Mouse (Mus musculus): Measurements from ENCODE around the gene Plxdc2. TPM values are rescaled to one million over a fixed set of nuclear protein-coding genes. Genes with fewer than 3 reads are reported as not detected.

The Plxdc2 gene
- polyA plus RNA-seq, 1 experiment from 2014 or later = 32.1 TPM

DNA sequence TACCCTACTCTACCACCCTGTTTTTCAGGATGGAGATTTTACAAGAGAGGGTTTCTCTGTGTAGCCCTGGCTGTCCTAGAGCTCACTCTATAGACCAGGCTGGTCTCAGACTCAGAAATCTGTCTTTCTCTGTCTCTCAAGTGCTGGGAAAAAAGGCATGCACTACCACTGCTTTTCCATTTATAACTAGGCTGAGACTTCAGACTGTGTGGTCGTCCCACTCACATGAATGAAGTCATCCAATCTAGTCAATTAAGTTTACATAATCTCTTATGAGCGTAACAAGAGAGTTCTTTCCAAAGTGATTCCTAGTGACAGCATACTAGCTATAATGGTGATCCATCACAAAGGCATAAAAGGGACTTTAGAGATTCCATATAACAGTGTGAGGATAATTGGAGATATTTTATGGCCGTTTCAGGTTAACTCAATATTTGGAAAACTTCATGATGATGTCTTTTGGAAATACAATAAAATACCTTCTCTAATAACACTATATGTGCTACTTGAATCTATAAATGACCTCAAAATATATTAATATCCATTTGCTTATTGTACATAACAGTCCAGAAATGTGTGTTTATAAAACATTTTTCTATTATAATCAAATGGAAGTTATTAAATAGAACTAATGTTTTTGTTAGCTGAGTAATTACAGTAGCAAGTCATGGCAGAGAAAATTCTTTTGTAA lies 151.6 kb downstream of the Plxdc2 start:
- no peak overlapping the region for H3K4me3 ChIP-seq
- no peaks in the 10 kb centered on the region for H3K4me1 ChIP-seq
- H3K9me3 ChIP-seq = no peaks in the 10 kb centered on the region
- H3K36me3 ChIP-seq = no peaks in the 10 kb centered on the region
- H3K27ac ChIP-seq = no peak overlapping the region
- no peak overlapping the region for H3K4me2 ChIP-seq (replicated peaks)
- no peaks in the 10 kb centered on the region for H3K27me3 ChIP-seq
- 69% methylated on average over 3 of the region's 3 CpGs for WGBS
- H3K9ac ChIP-seq = no peak overlapping the region
- no peak for ATAC-seq (ENCODE audit: insufficient number of reproducible peaks, insufficient read depth, low FRiP score, low TSS enrichment)

DNA sequence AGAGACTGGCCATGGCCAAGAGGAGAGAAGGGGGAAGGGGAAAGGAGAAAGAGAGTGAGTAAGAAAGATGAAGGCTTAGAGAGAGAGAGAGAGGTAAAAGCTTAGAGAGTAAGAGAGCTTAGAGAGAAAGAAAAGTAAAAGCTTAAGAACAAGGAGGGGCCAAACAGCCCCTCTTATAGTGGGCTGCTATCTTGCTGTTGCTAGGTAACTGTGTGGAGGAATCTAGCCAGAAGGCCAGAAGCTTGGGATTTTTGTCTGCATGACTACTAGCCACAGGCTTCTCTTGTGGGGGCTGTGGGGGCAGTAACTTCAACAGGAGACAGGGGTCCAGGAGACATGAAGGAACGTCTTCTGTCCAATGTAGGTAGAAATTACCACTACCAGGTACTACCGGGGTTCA lies 162.0 kb downstream of the Plxdc2 start:
- H3K27me3 ChIP-seq = no peaks in the 10 kb centered on the region
- no peak overlapping the region for H3K9ac ChIP-seq
- no peak for ATAC-seq (ENCODE audit: insufficient number of reproducible peaks, insufficient read depth, low FRiP score, low TSS enrichment)
- H3K36me3 ChIP-seq = no peaks in the 10 kb centered on the region
- H3K4me3 ChIP-seq = no peak overlapping the region
- H3K27ac ChIP-seq = no peak overlapping the region
- H3K4me2 ChIP-seq (replicated peaks) = no peak overlapping the region
- H3K9me3 ChIP-seq = no peaks in the 10 kb centered on the region
- no peaks in the 10 kb centered on the region for H3K4me1 ChIP-seq
- 80% methylated on average over 2 of the region's 2 CpGs for WGBS

GRCm38 (mm10) chr2:16523427-16523826 lies 167.3 kb downstream of the Plxdc2 start:
- H3K9me3 ChIP-seq = no peaks in the 10 kb centered on the region

DNA sequence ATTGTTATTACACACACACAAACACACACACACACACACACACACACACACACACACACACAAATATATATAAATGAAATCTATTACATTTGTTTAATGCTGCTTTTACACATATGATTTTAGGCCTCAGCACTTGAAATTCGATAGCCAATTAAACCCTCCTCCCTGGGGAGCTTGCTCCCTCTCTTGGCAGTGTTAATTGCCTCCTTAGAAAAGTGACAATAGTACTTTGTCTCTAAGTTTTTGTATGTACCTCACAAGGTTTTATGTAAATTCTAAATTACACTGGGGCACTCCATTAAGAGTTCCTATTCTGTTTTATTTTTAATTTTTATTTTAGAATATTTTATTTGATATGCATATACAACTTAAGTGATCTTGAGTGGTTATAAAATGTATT lies 176.1 kb downstream of the Plxdc2 start:
- no peak for ATAC-seq (ENCODE audit: insufficient number of reproducible peaks, insufficient read depth, low FRiP score, low TSS enrichment)
- Histone ChIP-seq H3K9me3 (no peaks in the 10 kb centered on the region), H3K4me3 (no peak overlapping the region), H3K27ac (no peak overlapping the region), H3K4me1 (no peaks in the 10 kb centered on the region), H3K27me3 (no peaks in the 10 kb centered on the region), H3K36me3 (no peaks in the 10 kb centered on the region), H3K9ac (no peak overlapping the region), H3K4me2 (replicated peaks) (no peak overlapping the region)
- 35% methylated on average over 1 of the region's 1 CpGs for WGBS

More at GRCm38 (mm10) chr2:16523427-16523826, 167.3 kb downstream of the Plxdc2 start:
- H3K4me2 ChIP-seq (replicated peaks) = no peak overlapping the region
- H3K27ac ChIP-seq = no peak overlapping the region
- no peak overlapping the region for H3K9ac ChIP-seq
- no peaks in the 10 kb centered on the region for H3K4me1 ChIP-seq
- no peaks in the 10 kb centered on the region for H3K36me3 ChIP-seq
- no peak for ATAC-seq (ENCODE audit: insufficient number of reproducible peaks, insufficient read depth, low FRiP score, low TSS enrichment)
- no peaks in the 10 kb centered on the region for H3K27me3 ChIP-seq
- H3K4me3 ChIP-seq = no peak overlapping the region
- 76% methylated on average over 1 of the region's 1 CpGs for whole genome bisulfite sequencing

- Histone ChIP-seq H3K9me3 (no peaks in the 10 kb centered on the region), H3K4me3 (no peak overlapping the region), H3K36me3 (no peaks in the 10 kb centered on the region), H3K27ac (no peak overlapping the region), H3K4me2 (replicated peaks) (no peak overlapping the region), H3K4me1 (no peaks in the 10 kb centered on the region), H3K9ac (no peak overlapping the region), H3K27me3 (no peaks in the 10 kb centered on the region)
- WGBS = 84% methylated on average over 2 of the region's 2 CpGs
- no peak for ATAC-seq (ENCODE audit: insufficient number of reproducible peaks, insufficient read depth, low FRiP score, low TSS enrichment)
Observed at GRCm38 (mm10) chr2:16534566-16534965, 178.5 kb downstream of the Plxdc2 start.

DNA sequence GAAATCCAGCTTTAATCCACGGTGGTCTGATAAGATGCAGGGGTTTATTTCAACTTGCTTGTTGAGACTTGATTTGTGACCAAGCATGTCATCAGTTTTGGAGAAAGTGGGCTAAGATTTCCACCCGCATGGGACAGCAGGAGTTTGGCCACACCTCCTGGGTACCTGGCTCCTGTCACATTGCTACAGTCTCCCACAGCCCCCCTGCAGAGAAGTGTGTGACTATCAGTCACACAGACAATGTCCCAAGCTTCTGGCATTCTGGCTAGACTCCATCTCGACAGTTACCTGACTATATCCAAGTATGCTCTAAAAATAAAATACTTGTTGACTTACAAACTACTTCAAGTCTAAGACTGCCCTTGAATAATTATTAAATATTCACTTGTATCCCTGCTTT lies 185.1 kb downstream of the Plxdc2 start:
- H3K36me3 ChIP-seq = no peaks in the 10 kb centered on the region
- H3K4me2 ChIP-seq (replicated peaks) = no peak overlapping the region
- H3K9me3 ChIP-seq = no peaks in the 10 kb centered on the region
- 63% methylated on average over 3 of the region's 3 CpGs for WGBS
- H3K27me3 ChIP-seq = no peaks in the 10 kb centered on the region
- no peak overlapping the region for H3K9ac ChIP-seq
- no peak overlapping the region for H3K27ac ChIP-seq
- H3K4me1 ChIP-seq = no peaks in the 10 kb centered on the region
- ATAC-seq (ENCODE audit: insufficient number of reproducible peaks, insufficient read depth, low FRiP score, low TSS enrichment) = no peak
- no peak overlapping the region for H3K4me3 ChIP-seq

DNA sequence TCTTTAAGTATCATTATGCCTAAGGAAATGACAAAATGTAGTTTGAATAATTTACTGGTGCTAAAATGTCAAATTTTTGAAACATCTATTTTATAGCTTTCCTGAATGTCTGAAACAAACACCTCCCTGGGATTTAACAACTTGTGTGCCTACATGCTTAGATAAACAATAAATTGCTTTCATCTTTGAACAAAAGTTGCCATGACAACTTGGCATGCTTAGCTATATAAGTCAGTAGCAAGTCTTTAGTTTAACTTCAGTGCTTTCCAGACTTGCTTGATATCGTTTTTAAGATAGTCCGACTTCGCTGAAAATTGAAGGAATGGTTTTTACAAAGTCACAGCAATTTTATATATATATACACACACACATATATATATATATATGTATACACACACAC lies 189.1 kb downstream of the Plxdc2 start:
- no peak overlapping the region for H3K27ac ChIP-seq
- H3K27me3 ChIP-seq = no peaks in the 10 kb centered on the region
- no peaks in the 10 kb centered on the region for H3K4me1 ChIP-seq
- 90% methylated on average over 3 of the region's 3 CpGs for WGBS
- no peak overlapping the region for H3K4me3 ChIP-seq
- no peaks in the 10 kb centered on the region for H3K9me3 ChIP-seq
- no peak overlapping the region for H3K4me2 ChIP-seq (replicated peaks)
- no peaks in the 10 kb centered on the region for H3K36me3 ChIP-seq
- no peak overlapping the region for H3K9ac ChIP-seq
- no peak for ATAC-seq (ENCODE audit: insufficient number of reproducible peaks, insufficient read depth, low FRiP score, low TSS enrichment)

DNA sequence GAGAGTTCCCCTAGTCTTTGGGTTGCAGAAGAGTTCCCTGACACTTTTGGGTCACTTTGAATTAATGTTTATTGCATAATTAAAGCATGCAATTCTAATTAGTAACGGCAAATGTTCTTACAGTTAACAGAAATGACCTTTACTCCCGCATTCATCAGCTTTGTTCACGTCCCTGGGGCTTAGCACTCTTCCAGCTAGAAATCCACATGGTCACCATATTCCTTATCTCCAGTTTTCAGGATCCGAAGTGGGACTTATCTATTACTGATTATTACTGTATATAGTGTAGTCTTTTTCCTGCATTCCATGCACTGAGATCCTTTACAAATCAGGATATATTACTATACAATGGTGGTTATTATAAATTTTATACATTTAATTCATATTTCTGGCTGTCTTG lies 203.2 kb downstream of the Plxdc2 start:
- H3K27me3 ChIP-seq = no peaks in the 10 kb centered on the region
- 41% methylated on average over 4 of the region's 4 CpGs for WGBS
- H3K36me3 ChIP-seq = no peaks in the 10 kb centered on the region
- ATAC-seq (ENCODE audit: insufficient number of reproducible peaks, insufficient read depth, low FRiP score, low TSS enrichment) = no peak
- no peaks in the 10 kb centered on the region for H3K9me3 ChIP-seq
- H3K4me3 ChIP-seq = no peak overlapping the region
- H3K4me2 ChIP-seq (replicated peaks) = no peak overlapping the region
- no peak overlapping the region for H3K27ac ChIP-seq
- H3K4me1 ChIP-seq = no peaks in the 10 kb centered on the region
- no peak overlapping the region for H3K9ac ChIP-seq

GRCm38 (mm10) chr2:16568263-16568662 lies 212.2 kb downstream of the Plxdc2 start:
- Histone ChIP-seq H3K4me1 (no peaks in the 10 kb centered on the region), H3K4me2 (replicated peaks) (no peak overlapping the region), H3K4me3 (no peak overlapping the region), H3K9me3 (no peaks in the 10 kb centered on the region), H3K27ac (no peak overlapping the region), H3K36me3 (no peaks in the 10 kb centered on the region), H3K9ac (no peak overlapping the region), H3K27me3 (no peaks in the 10 kb centered on the region)
- ATAC-seq (ENCODE audit: insufficient number of reproducible peaks, insufficient read depth, low FRiP score, low TSS enrichment) = no peak
- 96% methylated on average over 2 of the region's 2 CpGs for WGBS

GRCm38 (mm10) chr2:16571169-16571751 lies 215.2 kb downstream of the Plxdc2 start:
- no peaks in the 10 kb centered on the region for H3K4me1 ChIP-seq
- WGBS = 88% methylated on average over 13 of the region's 13 CpGs
- no peak overlapping the region for H3K9ac ChIP-seq
- no peak overlapping the region for H3K27ac ChIP-seq
- H3K4me2 ChIP-seq (replicated peaks) = no peak overlapping the region
- ATAC-seq (ENCODE audit: insufficient number of reproducible peaks, insufficient read depth, low FRiP score, low TSS enrichment) = no peak
- H3K4me3 ChIP-seq = no peak overlapping the region
- H3K27me3 ChIP-seq = no peaks in the 10 kb centered on the region
- H3K36me3 ChIP-seq = no peaks in the 10 kb centered on the region
- no peaks in the 10 kb centered on the region for H3K9me3 ChIP-seq

GRCm38 (mm10) chr2:16576566-16576965 lies 220.5 kb downstream of the Plxdc2 start:
- ATAC-seq (ENCODE audit: insufficient number of reproducible peaks, insufficient read depth, low FRiP score, low TSS enrichment) = no peak

DNA sequence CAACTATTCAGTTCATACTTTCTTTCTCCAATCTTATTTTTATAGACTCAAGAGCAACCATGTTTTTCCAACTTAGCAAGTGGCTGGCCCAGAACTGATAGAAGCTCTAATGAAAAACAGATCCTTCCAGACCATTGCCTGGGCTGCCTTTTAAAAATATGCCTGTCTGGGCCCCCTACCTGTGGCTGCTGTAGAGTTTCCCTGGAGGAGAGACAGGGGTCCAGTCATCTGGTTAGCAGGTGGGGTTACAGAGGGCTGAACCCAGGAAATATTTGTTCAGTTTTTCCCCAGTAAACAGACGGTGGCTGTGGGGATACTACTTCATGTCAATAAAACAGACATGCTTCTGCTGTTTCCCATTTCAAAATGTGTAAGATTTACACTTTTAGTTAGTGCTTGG lies 222.0 kb downstream of the Plxdc2 start:
- WGBS = 28% methylated on average over 1 of the region's 1 CpGs
- ATAC-seq (ENCODE audit: insufficient number of reproducible peaks, insufficient read depth, low FRiP score, low TSS enrichment) = no peak
- 0 out of 2 replicates have a peak overlapping the region, but pooled peaks have one; percentile 6 for H3K27ac ChIP-seq
- no peak overlapping the region for H3K4me3 ChIP-seq
- no peaks in the 10 kb centered on the region for H3K36me3 ChIP-seq
- H3K27me3 ChIP-seq = no peaks in the 10 kb centered on the region
- H3K4me1 ChIP-seq = no peaks in the 10 kb centered on the region
- no peak overlapping the region for H3K9ac ChIP-seq
- no peaks in the 10 kb centered on the region for H3K9me3 ChIP-seq
- no peak overlapping the region for H3K4me2 ChIP-seq (replicated peaks)

More at GRCm38 (mm10) chr2:16576566-16576965, 220.5 kb downstream of the Plxdc2 start:
- no peaks in the 10 kb centered on the region for H3K9me3 ChIP-seq
- H3K4me3 ChIP-seq = no peak overlapping the region
- no peaks in the 10 kb centered on the region for H3K4me1 ChIP-seq
- H3K36me3 ChIP-seq = no peaks in the 10 kb centered on the region
- no peak overlapping the region for H3K4me2 ChIP-seq (replicated peaks)
- H3K9ac ChIP-seq = no peak overlapping the region
- H3K27ac ChIP-seq = no peak overlapping the region
- no peaks in the 10 kb centered on the region for H3K27me3 ChIP-seq

All from embryonic facial prominence, embryonic 12.5 days (tissue).